8 mouse cellular contexts compared by ENCODE assay signal in the genomic region with DNA sequence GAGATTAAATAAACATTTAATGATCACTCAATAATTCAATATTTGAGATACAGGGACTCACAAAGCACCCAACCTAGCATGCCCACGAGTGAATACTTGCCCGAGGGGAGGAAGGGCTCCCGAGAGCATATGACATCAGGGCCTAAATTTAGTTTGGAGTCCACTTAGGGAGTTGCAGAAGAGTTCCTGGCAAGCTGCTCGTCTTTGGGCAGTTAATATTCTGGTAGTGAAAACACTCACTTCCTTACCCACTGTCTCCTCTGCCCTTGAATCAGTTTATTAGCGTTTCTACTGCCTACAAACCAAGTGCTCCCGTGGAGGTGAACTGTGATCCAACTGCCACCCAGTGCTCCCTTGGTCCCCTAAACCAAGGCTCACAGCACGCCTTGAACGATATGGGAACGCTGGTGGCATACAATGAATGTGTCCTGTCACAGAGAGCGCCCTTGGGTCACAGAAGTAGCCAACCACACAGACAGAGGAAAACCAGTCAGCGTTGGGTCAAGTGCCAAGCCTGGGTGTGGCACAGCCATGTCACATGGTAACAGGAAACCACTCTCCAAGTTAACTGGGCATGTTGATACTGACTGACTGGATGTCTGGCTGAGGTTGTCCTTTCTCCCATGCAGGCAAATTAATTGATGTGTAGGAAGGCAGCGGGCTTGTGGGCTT. TPM values are rescaled to one million over a fixed set of nuclear protein-coding genes. Genes with fewer than 3 reads are reported as not detected.
DNase-seq lines count a peak whose midpoint lies in the region; ATAC-seq and TF ChIP-seq lines count a peak whose summit lies in the region.

No protein-coding gene starts in this region.

- H3K4me2 ChIP-seq in lung, embryonic 14.5 days: no peak overlapping the region

- no peak for TF ChIP-seq CTCF in lung, embryonic 14.5 days (IDR thresholded peaks at IDR 0.05; ENCODE audit: low read depth)

- no peak overlapping the region; the same call in 1 of the 2 replicates for H3K27ac ChIP-seq in lung, embryonic 14.5 days (ENCODE audit: low read depth)
- no peak overlapping the region for H3K27ac ChIP-seq in midbrain, embryonic 10.5 days (replicated peaks)

- no peaks in the 10 kb centered on the region for H3K27me3 ChIP-seq in lung, embryonic 14.5 days (ENCODE audit: insufficient read depth, low read length)
- H3K27me3 ChIP-seq in midbrain, embryonic 10.5 days (ENCODE audit: low read depth, poor library complexity, severe bottlenecking): no peaks in the 10 kb centered on the region

- no peaks in the 10 kb centered on the region for H3K9me3 ChIP-seq in lung, embryonic 14.5 days (ENCODE audit: low read depth, low read length)
- no peaks in the 10 kb centered on the region for H3K9me3 ChIP-seq in midbrain, embryonic 10.5 days (replicated peaks)

- H3K36me3 ChIP-seq in lung, embryonic 14.5 days (ENCODE audit: insufficient read depth): no peaks in the 10 kb centered on the region
- H3K36me3 ChIP-seq in midbrain, embryonic 10.5 days: no peaks in the 10 kb centered on the region

- no peak overlapping the region for H3K4me3 ChIP-seq in lung, embryonic 14.5 days (ENCODE audit: low read depth, low read length)
- no peak overlapping the region for H3K4me3 ChIP-seq in midbrain, embryonic 10.5 days

- no peak overlapping the region for H3K9ac ChIP-seq in lung, embryonic 14.5 days

- ATAC-seq in lung, embryonic 14.5 days (ENCODE audit: insufficient read depth): no peak
- ATAC-seq in erythroblast, adult 5-6 weeks (replicated peaks; ENCODE audit: low FRiP score, poor library complexity, severe bottlenecking): no peak

- peaks cover 3% of the 10 kb centered on the region; the same call in 1 of the 2 replicates for H3K4me1 ChIP-seq in lung, embryonic 14.5 days (ENCODE audit: insufficient read depth)
- H3K4me1 ChIP-seq in midbrain, embryonic 10.5 days: peaks cover 24% of the 10 kb centered on the region

- 56% methylated on average over 12 of the region's 12 CpGs for WGBS in lung, embryonic 14.5 days
- WGBS in midbrain, embryonic 10.5 days: 86% methylated on average over 12 of the region's 12 CpGs

- DNase-seq in cerebellum, adult 9-10 months: peak; percentile 30
- DNase-seq in cerebellum, adult 18-20 months: no peak
- DNase-seq in NIH3T3 (ENCODE audit: low read depth): peak; percentile 54
- peak; percentile 77 to 85 for DNase-seq in heart, adult 9 months (ENCODE audit: low spot score in 2 of 2)
- peak; percentile 21 for DNase-seq in lung, embryonic 14.5 days
- no peak for DNase-seq in frontal cortex, postnatal 14 days (ENCODE audit: low spot score in 2 of 2)
- no peak for DNase-seq in midbrain, embryonic 10.5 days (ENCODE audit: low spot score)

RNA-seq across cellular contexts. Expression of a gene that starts 4.2 kb away (rescaled TPM):
- polyA plus RNA-seq in lung, embryonic 14.5 days (2014; fragmentation: Nextera tagmentation; extraction: Ambion mirVana): 0.16 TPM in 1 of 2 replicates, not detected in the other
- total RNA-seq in erythroblast, adult 5-6 weeks (2015; ENCODE audit: low replicate concordance): not detected in 2 replicates
- total RNA-seq in erythroblast, adult 5-6 weeks (2017; ENCODE audit: low replicate concordance): not detected in 2 replicates
- not detected in 2 replicates for polyA plus RNA-seq in midbrain, embryonic 10.5 days (2016; fragmentation: Nextera tagmentation; extraction: Ambion mirVana)

RNA-seq across cellular contexts. Expression of a gene that starts 20.2 kb away (rescaled TPM):
- polyA plus RNA-seq in lung, embryonic 14.5 days (2014; fragmentation: Nextera tagmentation; extraction: Ambion mirVana): 44.6 and 45.0 TPM in 2 replicates
- total RNA-seq in erythroblast, adult 5-6 weeks (2015; ENCODE audit: low replicate concordance): not detected in 2 replicates
- not detected in 2 replicates for total RNA-seq in erythroblast, adult 5-6 weeks (2017; ENCODE audit: low replicate concordance)
- polyA plus RNA-seq in midbrain, embryonic 10.5 days (2016; fragmentation: Nextera tagmentation; extraction: Ambion mirVana): 72.6 and 94.9 TPM in 2 replicates

Comparison
In these comparisons a context has a peak if more than half of its experiments do, and no peak if none do; other contexts are left out.
1. DNase-seq: peak in cerebellum, adult 9-10 months (single experiment), NIH3T3 (single experiment), heart, adult 9 months (2 of 2) and lung, embryonic 14.5 days (single experiment); none in cerebellum, adult 18-20 months (0 of 2), frontal cortex, postnatal 14 days (0 of 2) and midbrain, embryonic 10.5 days (single experiment).